Mouse (Mus musculus): ENCODE data around the gene Notch1.

- no peak for TF ChIP-seq CTCF (IDR thresholded peaks at IDR 0.05; ENCODE audit: extremely low read depth, insufficient read depth, low read length)
- TF ChIP-seq POLR2A (IDR thresholded peaks at IDR 0.05; ENCODE audit: extremely low read depth, insufficient read depth, low read length) = no peak
Observed at GRCm38 (mm10) chr2:26468376-26468775, 48.1 kb downstream of the Notch1 start.

Measured in cortical plate, adult 2 months (tissue).